Mouse (Mus musculus) urinary bladder, postnatal 10 days (tissue): ENCODE results near the gene Dolpp1.

ENCODE experiments used
- DNase-seq: peaks from one replicate; pipeline ENCODE4 v3.0.0; 2022; ENCODE audit warnings: low spot score

The Dolpp1 gene

DNA sequence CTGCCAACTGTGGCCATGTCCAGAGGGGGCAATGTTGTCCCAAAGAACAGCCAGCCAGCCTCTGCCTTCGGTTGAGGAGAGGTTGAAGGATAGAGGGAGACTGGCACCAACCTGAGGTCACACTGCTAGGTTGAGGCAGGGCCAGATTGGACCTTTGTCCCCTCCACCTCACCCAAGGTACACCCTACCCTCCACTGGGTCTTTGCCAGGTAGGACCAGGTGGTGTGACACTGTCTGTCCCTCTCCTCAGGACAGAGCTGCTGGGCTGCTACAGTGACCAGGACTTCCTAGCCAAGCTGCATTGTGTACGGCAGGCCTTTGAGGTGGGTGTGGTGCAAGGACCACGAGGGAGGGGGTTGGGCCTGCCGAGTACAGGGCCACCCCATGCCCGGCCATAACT, 14.3 kb upstream of the Dolpp1 start:
- no peak for DNase-seq

DNA sequence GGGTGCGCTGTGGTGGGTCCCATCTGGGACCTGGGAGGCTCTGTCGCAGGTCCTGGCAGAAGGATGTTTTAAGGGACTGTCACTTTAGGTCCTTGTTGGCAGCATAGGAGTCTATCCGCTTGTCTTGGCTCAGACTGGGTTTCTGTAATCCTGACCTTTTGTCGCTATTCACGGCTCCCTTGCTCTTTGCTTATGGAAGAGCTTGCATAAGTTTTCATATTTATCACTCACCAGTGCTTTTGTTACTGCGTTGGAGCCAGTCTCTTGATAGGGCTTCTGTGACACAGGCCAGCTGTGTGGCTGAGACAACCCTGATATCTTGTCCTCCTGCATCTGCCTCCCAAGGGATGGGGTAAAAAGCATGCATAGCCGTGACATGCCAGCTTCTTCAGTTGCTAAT, 12.7 kb upstream of the Dolpp1 start:
- no peak for DNase-seq

DNA sequence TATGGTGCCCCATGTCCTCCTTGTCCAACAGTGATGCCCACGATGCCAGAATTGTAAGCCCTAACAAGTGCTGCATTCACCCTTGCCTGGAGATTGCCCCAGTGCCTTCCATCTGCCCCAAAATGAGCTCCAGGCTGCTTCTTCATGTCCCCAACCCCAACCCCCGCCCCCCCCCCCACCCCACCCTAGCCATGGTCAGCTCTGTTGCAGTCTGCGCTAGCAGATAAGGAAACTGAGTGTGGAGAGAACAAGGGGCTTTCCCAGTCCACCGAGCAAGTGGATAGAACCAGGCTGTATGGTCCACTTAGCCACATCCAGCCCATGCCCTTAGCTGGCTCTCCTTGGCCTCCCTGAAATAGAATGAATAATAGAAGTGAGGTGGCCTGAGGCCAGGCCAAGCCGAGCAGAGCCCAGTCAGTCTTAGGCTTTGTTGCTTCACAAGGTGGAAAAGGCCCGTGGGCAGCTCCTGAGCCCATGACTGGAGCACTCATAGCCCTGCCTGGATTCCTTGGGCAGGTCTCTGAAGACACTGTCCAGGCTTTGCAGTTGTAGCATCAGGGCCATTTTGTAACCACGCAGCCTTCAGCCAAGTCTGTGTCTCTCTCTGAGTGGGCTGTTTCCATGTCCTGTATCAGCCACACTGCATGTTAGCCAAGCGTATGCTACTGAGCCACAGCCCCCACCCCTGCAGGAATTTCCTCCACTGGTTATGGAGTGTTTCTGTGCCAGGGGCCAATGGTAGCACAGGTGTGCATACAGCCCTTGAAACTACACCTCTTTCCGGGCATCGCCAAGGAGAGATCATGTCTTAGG, 11.3 kb upstream of the Dolpp1 start:
- no peak for DNase-seq

DNA sequence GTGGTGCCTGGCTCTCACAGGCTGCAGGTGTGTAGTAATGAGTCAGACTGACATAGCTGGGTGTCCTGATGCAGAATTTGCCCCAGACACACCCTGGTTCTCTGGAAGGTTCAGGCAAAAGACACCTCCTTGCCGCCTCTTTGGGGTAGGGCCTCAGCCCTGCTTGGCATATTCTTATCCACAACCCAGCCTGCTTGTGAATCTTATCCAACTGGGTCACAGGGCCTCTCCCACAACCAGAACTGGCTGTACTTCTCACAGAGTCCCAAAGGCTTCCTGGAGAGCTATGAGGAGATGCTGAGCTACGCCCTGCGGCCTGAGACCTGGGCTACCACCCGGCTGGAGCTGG, 10.7 kb upstream of the Dolpp1 start:
- no peak for DNase-seq

DNA sequence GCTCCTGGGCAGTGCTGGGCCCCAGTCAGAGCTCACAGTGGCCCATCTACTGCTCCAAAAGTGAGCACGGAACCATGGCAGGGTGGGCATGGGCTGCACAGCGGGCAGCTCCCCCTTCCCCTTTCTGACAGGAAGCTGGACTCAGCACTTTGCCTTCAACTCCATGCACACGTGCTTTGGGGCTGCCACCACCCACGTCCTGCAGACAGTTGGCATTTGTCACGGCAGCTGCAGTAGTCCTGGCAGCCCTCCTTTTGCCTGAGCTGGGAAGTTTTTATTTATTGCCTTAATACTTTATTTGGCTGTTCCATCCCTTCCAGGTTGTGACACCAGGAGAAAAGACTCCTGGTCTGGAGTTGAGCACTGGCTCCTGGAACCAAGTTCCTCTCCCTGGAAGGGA, 7.2 kb upstream of the Dolpp1 start:
- no peak for DNase-seq

DNA sequence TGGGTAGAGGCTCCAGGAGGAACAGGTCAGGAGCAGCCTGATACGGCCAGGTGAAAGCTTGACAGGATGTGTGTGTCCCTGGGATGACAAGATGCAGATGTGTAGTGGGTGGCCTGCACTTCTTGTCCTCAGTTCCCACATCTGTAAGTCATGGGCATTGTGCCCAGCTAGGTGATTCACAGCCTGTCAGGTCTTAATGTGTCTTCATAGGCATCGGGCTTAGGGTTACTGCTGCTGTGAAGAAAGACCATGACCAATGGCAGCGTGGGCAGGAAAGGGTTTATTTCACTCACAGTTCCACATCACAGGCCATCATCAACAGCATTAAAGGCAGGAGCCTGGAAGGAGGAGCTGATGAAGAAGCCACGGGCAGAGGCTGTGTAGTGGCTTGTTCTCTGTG, 6.5 kb upstream of the Dolpp1 start:
- DNase-seq, result no peak

DNA sequence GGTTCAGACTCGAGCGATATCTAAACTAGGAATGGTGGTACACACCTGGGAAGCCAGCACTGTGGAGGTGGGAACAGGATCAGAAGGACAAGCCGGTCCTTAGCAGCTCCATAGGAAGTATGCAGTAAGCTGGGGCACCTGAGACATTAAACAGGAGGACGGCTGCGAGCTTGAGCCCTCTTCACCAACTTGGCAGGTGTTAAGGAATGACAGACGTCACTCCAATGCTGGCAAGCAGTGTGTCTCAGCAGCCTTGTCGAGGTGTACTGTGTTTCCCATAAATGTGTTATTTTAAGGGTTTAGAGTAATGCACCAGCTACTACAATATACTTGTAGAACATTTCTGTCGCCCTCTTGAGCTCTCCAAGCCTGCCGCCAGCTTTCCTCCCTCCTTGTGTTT, 5.1 kb upstream of the Dolpp1 start:
- no peak for DNase-seq

DNA sequence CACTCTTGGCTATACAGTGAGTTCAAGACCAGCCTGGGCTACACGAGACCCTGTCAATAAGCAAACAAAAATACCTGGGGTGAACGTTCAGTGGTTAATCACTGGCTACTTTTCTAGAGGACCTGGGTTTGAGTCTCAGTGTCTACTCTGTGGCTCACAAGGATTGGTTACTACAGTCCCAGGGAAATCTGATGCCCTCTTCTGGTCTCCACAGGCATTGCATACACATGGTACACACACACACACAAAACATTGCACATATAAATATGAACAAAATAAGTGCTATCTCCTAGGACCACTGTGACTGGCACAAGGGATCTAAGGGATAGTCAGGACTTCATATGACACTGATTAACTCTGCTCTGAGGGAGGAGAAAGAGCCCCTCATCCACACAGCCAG, 3.1 kb upstream of the Dolpp1 start:
- DNase-seq, result no peak

DNA sequence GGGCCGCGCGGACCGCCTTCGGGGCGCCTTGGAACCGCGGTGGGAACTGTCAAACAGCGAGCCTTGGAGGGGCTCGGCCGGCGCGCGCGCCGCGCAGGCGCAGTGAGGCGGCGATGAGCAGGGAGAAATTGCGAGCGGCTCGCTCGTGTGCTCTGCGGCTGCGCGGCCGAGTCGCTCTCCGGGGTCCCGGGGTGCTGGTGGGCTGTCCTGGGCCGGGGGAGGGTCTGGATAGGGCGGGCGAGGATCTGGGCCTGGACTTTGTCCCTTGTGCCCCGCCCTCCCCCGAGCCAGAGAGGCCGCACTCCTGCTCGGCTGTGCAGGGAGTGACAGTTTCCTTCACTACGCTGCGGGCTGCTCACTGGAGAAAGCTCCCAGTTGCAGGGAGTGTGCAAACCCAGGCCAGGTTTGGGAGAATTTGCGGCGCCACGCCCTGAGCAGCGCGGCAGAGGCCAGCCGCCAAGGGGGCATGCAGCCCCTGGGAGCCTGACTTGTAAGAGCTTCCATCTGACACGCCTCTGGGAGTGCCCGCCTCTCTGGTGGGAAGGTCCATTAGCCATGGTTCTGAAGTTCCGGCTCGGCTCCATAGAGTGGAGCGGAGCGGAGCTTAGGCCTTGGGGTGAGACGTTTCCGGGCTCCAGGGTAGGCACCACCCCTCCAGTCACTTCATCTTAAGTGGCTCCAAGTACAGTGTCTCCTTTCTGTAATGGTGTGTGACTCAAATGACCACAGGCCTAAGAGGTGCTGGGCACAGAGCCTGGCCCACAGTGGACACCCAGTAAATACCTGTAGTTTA, 719 bp downstream of the Dolpp1 start:
- peak; percentile 29 for DNase-seq

DNA sequence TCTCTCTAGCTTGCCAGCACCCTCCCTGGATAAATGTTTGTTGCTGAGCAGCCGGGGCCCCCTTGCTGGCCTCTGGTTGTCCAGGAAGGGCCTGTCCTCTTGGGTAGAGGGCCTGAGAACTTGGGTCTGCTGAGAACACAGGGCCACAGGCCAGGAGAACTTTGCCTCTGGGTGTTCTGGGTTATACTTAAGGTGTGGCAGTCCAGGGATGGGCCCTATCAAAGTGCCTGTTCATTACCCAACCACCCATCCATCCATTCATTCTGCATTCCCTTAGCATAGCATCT, 1.3 kb downstream of the Dolpp1 start:
- no peak for DNase-seq

DNA sequence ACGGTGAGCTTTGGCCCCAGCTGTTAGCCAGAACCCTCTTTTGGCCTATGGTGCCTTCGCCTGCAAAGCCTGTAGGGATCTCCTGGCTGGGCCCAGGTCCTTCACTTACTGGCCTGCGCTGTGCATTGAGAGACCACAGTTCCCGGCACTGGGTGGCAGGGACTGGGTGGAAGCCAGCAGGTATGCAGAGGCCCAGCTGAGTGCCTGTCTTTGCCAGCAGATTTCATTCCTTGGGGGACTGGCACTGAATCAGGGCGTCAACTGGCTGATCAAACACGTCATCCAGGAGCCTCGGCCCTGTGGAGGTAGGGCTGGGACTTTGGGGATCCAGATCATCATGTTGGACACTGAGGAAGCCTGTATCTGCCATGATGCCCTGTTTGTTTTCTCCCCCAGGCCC, 3.7 kb downstream of the Dolpp1 start:
- DNase-seq, result no peak

DNA sequence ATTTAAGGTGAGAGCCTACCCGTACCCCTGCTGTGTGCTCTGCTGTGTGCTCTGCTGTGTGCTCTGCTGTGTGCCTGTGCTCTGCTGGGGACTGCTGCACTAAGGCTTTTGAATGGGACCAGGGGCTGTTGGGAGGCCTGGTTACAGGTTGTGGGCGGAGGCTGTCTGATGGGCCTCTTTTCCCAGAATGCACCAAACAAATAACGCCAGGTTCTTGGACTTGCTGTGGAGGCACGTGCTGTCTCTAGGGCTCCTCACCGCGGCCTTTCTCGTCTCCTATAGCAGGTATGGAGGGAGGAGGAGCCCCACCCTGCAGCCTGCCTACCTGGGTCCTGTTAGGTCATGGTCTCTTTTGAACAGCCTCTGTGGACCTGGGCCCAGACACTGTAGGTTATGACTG, 4.2 kb downstream of the Dolpp1 start:
- no peak for DNase-seq

DNA sequence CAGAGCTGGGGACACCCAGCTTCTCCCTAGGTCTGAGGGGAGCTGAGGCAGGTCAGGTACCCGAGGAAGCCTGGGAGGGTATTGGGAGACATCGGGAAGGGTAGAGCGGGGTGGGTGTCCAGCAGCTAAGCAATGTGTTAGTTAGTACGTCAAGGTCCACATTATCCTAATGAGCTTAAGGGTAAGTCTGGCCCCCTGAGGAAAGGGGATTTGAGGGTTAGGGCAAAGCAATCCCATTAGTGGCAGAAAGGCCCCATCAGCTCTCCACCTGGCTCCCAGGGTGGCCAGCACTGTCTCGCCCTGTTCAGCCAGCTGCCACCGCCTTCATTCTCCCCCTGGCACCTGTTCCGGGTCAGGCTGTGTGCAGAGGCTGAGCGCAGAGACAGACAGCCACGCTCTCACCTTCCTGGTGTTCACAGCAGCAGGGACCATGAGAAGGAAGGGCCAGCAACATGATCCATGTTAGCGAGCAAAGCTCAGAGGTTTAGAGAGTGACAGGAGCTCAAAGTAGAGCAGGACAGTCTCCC, 6.0 kb downstream of the Dolpp1 start:
- DNase-seq, result no peak

DNA sequence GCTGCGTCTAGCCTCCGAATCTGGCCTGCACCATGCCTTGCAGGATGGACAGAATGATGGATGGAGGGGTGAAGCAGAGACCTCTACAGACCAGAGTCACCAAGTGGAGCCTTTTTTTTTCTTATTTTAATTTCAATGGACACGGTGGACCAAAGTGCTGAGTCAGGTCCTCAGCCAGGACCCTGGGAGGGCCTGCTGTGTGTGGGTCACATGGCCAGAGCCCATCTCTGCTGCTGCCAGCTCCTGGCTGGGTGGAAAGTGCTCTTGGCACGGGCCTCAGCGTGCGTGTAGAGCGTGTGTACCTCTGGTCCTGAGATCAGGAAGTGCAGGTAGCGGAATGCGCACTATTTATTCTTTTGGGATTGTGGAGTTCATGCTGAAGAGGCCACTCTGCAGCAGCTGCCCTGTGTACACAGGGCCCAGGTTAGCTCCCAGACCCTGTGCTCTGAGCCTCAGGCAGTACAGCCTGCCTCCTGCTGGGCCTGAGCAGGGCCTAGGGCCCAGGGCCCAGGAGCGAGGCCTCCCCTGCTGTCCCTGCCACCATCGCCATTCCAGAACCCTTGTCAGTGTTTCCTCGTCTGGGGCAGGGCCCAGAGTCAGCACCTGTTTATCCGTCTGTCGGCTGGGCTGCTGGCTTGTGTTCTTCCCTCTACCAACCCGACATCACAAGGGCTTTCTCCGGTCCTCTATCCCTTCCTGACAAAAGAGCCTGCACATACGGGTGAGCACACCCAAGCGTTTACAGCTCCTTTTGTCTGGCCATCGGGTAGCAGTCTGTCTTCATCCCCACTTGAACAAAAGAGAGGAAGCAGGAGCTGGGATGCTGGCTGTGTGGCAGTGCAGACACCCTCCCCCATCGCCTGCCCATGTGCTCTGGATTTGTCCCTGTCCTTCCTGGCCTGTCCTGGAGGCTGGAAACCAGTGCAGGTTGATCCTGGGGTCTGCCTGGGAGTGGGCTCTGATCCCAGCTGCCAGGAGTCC, 7.4 kb downstream of the Dolpp1 start:
- no peak for DNase-seq

DNA sequence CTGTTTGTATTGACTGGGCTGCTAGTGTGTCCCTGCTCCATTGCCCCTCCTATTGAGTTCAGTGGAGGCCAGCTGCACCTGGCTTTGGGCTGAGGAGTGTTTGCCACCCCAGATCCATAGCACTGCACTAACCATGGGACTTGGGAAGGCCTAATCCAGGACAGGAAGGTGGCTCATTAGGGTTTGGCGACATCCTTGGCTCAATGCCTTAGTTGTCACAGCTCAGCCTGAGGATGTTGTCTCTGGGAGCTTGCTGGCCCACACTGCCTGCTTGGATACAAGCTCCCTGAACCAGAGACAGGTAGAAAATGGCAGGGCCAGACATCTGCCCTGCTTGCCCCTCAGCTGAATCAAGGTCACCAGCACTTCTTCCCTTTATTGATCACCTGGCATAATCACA, 9.5 kb downstream of the Dolpp1 start:
- DNase-seq, result no peak

DNA sequence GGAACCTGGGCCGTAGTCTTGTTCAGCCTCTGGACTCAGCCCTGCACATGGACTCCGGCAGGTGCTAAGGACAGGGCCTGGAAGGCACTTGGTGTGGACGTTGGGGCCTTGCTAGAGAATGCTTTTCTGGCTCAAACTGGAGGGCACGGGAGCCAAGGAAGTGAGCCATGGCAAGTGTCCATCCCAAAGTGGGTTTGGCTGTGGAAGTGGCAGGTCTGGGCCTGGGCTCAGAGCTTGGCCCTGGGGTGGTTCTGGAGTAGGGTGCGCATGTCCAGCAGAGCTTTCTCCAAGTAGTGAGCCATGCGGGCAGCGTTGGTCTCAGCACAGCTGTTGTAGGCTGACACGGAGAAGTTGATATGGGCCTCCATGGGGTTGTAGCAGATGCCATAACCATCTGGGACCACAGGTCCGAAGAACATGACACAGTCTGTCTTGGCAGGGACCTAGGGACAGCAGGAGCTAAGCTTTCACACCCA, 10.3 kb downstream of the Dolpp1 start:
- DNase-seq, result no peak

DNA sequence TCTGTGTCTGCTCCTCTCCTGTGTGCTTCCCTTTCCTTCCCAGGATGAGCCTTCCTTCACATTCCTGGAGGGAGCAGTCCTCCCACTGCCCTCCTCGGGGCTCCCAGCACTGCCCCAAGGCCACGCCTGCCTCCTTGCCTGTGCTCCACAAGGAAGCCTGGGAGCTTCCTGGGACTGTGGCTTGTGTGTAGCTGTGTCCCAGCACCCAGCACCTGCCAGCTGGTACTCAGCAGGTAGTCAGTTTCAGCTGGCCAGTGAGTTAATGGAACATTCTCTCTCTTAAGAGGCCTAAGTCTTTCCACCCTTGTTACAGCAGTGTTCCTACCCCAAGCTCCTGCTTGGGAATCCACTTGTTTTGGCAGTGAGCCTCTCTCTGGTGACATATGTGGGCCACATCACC, 10.8 kb downstream of the Dolpp1 start:
- DNase-seq, result no peak

DNA sequence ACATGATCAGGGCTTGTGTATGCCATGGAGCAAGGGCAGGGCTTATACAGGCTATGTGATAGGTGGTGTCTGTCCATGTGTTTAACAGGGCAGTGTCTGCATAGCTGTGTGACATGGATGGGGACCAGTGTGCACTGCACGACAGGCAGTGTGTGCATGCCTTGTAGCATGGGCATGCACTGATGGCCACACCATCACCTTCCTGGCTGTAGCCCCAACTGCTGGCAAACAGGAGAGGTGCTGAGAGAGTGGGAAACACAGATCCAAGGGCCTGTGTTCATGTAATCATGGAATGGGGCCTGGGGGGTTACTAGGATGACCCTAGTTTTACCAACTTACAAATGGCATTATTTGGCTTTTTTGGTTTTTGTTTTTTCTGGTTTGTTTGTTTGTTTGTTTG, 11.8 kb downstream of the Dolpp1 start:
- DNase-seq, result no peak

DNA sequence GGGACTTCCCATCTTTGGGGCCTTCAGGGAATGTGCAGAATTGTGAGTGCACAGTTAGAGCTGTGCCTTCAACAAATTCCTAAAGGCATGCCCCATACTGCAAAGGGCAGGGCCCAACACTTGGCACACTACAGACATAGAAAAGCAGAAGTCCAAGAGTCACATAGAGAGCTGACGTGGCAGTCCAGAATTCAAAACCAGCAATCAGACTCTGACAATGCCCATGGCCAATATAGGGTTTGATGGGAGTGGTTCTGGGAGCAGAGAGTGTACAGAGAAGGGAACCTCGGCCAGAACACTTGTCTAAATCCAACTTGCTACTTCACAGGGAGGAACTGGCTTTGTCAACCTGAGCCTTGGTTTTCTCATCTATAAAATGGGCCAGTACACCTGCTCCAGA, 15.2 kb downstream of the Dolpp1 start:
- no peak for DNase-seq

DNA sequence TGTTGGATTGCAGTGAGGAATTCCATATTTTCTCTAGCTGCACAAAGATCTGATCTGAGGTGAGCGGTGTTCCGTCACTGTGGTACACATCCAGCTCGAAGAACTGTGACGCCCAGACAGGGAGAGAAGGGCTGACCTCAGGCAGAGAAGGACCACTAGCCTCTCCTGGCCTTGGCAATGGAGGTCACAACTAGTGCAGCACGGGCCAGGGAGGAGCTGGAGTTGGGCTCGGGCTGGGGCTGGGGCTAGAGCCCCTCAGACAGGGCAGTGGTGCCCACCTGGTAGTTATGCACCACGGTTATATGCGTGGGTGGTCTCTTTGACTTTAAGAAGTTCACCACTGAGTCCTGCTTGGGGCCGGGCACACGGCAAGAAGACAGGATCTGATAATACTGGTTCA, 15.7 kb downstream of the Dolpp1 start:
- DNase-seq, result no peak

DNA sequence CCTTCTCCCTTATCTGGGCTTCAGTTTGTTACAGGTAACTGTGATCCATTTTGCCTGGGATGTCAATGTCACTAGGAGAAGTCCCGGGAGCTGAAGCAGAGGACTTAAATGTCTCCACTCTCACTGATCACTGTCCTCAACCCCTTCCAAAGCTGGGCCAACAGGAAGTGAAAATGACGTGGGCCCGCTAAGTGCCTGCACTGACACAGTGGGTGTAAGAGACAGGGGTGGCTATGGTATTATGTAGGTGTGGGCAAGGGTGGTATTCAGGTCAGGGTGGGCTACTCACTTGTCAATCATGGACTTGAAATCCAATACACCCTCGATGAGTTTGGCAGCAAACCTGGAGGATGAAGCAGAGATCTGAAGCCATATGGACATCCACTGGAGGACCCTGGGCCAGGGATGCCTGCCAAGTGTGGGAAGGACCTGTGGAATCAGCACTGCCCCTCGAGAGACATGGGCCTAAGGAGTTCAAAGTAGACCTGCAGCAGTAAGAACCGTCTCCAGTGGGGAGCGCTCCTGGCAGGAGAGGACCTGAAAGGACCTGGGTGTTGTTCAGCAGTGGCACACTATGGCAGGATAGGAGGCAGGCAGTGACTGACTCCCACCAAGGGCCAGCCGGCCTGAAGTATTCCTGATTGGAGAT, 16.5 kb downstream of the Dolpp1 start:
- no peak for DNase-seq
